Mouse (Mus musculus) thymus, adult 18-20 months (tissue): ENCODE results near the gene Atf3.
"Not testable (repeated sequence)": the region's sequence is repeated elsewhere in the genome, so short reads cannot be mapped to it uniquely, and the experiment has no call there.

Source experiments
- DNase-seq, 2 experiments: peaks; one replicate each; pipeline ENCODE4 v3.0.0; 2022; ENCODE audit warnings: mixed read lengths in 2 of 2

The Atf3 gene

DNA sequence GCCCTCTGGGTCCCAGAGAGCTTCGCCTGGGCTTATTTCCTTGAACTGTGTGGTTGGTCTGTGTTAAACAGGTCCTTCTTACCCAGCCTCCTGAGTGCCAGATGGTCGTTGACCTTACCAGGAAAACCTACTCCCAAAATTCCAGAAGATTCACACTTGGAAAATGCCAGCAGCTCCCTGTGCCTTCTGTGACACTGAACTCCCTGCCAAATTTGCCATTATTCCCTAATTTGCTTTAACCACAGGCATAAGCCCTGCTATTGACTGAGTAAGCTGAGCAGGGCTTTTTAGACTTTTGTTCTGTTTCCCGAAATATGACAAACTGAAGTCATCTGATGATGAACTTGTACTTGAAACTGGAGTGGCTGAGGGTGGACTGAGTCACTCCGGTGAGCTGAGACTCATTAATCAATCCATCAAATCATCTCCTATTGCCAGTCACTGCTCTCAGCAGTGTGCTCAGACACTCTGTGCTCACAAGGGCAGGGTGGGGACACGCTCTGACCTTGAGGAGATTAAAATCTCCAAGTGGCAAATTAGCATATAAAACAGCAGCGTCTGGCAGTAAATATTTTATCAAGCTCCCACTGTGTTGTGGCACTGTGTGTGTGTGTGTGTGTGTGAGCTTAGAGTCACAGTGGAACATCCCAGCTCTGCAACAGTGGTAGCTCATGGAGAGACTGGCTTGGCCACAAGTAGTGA is 28.0 kb downstream of the Atf3 start:
- no peak for DNase-seq

DNA sequence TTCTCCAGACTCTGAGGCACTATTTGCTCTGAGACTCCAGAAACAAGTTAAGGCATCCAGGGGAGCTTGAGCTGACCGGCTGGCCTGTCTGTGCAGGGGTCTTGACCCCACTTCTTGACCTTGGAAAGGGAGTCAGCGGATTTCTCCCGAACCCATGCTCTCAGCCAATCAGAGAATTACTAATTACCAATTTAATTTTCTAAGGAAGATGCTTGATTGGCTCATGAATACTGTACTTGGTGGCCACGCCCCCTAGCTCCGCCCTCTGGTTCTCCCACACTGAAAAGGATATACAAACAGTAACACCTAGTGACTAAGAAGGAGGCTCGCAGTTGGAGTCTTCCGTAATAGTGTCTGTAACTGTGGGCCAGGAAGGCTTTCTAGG is 31.5 kb downstream of the Atf3 start:
- DNase-seq = no peak

DNA sequence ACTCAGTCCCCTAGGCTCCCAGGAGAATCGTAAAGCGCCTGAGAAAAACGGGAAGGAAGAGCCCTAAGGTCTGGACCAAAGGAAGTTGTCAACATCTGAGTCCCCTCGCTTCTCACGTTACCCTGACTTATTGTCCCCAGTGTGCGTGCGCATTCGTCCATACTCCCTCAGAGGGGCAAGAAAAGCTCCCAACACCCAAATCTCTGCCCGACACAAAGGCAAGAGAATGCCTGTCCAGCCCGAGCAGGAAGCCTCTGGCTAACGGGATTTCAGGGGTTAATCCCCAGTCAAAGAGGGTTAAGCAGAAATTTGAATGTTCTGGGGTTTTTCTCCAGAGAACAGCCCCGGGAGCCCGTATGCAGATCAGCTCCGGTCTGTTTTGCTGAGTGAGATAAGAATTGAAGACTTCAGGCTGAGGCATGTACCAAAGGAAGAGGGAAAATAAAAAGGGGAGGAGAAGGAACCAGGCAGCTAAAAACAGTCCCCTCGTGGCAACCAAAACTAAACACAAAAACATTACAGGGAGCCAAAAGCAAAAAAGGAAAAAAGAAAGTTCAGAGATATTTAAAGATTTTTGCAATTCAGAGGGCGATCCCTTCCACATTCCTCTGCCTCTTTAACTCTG is 32.0 kb downstream of the Atf3 start:
- no peak for DNase-seq

DNA sequence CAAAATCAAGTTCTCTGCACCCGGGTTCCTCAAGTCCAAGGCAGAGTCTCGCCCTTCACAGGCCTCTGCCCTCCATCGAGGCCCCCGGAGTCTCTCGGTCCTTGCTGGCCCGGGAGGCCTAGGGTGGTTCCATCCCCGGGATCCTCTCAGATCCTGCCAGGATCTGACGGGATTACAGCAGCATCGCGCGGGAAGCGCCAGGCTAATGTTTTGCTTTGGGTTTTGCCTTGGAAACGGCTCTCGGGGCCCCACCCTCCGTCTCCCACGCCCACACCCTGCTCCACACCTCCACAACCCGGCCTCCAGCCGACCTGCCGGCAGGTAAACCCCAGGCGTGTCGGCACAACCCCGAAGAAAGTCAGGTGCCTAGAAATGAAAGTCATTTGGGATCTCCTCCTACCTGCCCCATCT is 33.0 kb downstream of the Atf3 start:
- DNase-seq = no peak

DNA sequence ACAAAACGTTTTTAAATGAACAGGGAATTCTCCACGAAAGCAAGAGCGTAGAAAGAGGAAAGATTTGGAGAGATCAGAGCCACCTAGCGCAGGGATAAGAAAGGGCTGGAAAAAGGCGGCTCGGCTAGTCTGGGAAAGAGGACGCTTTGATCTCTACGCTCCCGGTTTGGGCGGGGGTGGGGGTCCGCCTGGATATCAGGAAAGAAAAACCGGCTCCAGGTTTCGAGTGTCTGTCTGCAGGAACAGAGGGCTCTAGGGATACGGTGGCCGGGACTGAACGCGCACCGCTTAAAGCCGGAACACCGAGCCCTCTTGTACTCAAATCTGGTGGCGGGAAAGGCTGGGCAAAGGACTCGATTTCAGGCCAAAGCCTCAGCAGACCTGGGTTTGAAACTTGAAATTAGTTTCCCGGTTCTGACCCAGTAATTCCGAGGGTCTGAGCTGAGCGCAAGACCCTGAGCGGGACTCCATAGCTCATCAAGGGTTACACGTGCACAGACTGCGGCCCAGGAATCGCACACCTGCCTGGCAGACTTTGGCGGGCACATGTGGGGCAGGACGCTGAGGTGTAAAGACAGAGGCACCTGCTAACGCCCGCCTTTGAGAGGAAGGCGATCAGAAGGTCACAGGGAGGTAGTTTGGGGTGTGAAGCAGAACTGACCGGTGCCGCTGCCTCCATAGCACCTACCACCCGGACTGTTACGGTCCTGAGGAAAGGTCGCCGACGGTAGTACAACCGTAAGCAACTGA is 33.6 kb downstream of the Atf3 start:
- DNase-seq = no peak

DNA sequence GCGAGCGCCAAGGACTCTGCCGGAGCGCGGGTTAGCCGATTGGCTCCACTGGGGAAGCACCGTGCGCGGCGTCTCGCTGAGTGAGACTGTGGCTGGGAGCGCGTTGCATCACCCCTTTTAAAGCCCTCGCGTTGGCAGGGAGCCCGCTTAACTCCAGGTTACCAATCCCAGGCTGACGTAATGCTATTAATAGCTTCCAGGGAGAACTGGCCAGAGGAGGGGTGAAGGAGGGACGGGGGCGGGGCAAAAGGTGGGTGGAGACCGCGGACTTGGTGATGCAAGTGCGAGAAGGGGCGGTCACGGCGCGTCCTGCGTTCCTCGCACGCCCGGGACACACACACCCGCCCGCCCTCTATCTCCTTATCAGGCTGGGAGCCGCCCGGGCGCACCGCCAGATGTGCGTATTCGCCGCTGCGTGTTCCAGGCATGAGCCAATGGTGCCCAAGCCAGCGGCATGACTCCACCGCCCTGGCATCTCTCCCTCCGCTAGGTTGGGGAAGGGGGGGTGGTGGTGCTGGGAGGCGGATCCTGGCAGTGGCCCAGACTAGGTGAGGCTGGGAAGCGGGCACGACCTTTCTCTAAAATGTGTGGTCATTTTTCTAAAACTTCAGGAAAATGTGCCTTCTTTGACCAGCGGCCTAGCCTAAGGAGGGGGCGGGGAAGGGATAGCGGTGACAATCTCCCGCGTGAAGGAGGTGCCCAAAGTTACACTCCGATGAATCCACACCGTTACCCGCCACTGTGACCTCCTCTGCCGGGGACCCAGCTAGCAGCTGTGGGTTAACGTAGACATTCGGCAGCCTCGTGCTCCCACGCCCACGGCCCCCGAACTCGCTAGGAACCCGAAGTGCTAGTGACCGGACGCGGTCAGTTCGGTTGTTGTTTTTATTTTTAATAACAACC is 34.4 kb downstream of the Atf3 start:
- peak; percentile 51 to 60 for DNase-seq

DNA sequence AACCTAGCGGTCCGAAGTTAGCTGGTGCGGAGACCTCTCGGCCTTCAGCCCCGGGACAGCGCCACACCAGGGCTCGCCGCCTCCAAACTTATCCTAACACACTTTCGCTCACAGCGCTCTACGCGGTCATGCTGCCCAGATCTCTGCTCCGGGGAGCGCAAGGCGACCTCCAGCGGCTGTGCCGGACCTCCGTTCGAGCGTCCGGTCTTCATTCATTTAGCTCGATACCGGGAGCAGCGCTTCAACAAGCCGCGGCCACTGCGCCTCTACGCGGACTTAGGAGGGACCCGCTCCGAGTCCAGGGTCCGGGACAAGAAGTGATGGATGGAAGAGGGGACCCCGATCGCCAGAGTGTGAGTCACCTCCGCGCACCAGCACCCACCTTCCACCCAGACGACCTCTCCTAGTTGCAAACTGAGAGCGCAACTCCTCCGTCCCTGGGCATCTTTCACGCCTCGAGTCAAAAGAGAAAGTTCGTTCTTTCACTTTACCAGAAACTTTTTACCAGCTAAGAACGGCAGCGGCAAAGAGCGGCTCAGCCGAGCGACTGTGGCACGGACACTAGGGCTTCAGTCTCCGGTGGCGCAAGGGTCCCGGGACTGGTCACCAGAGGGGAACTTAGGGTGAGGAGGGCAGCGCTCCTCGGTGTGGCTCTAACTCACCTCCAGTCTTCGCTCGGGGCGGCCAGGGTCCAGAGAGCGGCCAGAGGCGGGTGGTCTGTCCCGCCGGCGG is 35.2 kb downstream of the Atf3 start:
- no peak for DNase-seq

DNA sequence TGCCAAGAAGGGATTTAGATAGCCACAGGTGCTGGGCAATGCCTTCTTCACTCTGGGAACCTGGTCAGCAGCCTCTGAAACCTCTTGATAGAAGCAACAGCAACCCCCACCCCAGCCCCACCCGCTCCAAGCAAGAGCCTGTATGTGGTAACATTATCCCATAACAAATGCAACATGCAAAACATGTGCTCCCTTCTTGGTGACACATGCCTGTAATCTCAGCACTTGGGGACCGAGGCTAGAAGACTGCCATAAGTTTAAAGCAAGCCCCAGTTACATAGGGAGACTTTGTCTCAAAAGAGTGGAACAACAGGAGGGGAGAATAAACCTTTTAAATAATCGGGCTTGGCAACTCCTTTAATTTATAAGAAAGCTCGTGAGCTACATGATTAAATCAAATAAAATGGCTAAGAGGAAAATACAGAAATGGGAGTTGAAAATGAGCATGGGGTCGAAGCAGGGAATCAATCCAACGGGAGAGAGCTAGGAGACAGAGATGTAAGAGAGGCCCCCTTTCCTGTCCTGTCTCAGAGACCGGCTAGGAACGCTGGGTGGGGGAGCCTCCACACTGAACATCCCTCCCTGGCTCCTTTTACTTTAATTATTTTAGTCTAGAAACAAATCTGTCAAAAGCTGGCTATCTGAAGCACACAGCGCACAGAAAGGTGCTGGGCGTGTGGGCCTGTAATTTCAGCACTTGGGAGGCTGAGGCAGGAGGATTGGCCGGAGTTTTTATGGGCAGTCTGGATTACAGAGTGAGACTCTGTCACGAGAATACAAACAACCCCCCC is 36.2 kb downstream of the Atf3 start:
- DNase-seq = no peak

DNA sequence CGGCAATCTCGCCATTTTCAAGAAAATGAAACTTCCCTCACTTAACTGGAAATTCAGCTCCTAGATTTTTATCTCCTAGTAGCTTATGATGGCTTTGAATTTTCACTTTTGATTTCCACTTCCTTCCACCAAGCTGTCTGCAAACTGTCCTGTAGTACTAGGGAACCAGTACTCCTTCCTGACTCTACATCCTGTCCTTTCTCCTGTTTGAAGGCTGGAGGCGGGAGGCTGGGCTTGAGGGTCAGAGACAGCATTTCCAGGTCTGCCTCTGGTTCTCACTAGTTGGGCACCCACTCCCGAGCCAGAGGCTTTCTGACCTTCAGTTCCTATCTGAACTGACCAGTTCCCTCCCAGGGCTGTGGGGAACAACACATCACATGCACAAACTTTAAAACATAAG is 37.4 kb downstream of the Atf3 start:
- DNase-seq = no peak

DNA sequence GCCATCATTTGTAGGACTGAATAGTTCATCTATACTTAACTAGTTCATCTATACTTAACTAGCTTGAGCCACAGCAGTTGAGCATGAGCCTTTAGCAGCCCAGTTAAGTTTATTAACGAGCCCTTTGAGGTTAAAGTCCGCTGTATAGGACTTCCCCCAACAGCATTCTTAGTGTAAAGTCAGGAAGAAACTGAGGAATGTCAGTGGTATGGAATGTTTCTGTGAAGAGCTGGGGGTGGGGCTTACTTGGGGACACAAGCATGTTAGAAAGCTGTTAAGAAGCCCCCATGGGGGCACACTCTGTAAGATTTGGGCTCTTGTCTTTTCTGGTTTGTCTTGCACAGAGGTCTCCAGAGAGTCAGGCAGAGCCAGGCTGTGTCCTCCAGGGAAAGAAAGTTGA is 38.0 kb downstream of the Atf3 start:
- DNase-seq = no peak

DNA sequence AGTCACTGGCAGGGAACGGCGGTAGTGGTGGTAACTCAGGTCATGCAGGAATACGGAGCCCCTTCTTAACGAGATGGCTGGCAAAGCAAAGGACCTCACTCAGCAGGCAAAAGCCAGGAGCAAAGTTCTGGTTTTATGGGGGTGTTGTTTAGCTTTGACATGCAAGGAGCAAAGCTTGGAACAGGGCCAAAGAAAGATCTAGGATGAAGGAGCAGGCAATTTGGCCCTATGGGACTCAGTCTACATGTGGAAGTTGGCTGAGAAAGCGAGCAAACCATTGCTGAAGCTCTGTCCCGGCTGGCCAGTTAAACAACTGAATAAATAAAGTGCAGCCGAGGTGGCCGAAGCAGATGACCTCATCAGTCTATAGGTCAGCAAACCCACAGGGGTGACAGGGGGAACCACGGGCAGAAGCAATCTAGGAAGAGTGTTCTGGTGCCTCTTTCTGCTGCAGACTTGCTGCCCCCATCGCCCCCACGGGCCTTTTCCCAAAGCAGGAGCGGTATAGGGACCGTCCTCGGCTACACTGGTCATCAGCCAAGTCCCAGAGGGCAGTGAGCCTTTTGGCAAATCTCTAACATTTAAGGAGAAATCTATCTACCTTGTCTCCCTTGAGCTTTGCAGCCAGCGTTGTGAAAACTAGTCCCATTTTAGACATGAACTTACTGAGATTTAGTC is 39.2 kb downstream of the Atf3 start:
- DNase-seq = no peak

DNA sequence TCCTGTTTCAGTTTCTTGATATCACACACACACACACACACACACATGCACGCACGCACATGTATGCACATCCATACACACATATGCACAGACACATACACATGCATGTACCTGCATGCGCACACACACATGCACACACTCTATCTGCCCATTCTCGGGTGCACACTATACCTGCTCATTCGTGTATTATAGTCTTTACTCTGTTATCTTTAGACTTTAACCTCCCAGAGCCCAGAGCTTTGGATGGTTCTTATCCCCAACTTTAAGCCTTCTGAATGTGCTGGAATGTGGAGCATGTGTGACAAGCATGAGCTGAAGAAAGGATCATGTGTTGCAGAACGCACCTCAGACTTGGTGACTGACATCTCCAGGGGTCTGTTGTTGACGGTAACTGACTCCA is 41.0 kb downstream of the Atf3 start:
- no peak for DNase-seq

DNA sequence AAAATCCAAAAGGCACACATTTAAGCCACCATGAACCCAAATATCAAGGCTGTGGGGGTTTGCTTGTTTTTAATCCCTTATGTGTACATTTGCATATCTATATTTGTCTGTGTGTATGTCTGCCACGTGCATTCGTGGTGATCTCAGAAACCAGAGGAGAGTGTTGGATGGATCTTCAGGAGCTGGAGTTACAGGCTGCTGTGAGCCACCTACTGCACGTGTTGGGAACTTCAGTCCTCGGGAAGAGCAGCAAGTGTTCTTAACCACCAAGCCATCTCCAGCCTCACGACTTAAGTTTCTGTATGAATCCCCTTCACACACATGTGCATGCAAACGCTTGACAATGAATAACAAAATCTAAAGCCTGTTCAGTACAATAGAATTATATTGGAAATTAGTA is 45.4 kb downstream of the Atf3 start:
- DNase-seq = no peak

DNA sequence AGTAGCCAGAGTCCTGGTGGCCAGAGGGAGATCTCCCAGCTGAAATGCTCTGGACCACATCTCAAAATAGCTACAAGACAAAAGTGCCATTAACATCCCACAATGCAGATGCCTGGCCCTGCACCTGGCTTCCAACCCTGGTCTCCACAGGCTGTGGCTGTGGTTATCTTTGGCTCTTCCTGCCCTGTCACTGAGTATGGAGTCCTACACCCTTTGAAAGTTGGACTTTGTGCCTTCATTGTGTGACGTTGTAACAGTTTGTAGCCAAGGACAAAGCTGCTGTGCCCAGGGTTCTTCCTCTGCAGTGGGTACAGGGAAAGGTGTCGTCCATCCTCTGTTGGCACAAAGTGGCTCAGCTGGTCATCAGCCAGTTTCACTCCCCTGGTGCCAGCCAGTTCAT is 47.4 kb downstream of the Atf3 start:
- no peak for DNase-seq

DNA sequence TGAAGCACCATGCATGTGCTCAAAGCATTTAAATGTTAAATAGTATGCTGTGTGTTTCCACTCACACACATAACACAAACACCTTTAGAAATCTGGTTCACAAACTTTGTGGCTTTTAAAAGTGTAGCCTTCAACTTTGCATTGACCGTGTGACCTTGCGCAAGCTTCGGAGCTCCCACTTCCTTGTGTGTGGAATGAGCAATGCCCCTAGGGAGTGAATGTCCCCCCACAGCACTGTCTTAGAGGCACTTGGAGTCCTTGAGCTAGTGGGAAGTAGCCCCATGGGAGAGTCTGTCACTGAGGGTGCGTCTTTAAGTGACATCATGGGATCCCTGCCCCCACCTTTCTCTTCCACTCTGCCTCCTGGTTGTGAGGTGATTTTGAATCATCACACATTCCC is 51.6 kb downstream of the Atf3 start:
- DNase-seq = no peak

DNA sequence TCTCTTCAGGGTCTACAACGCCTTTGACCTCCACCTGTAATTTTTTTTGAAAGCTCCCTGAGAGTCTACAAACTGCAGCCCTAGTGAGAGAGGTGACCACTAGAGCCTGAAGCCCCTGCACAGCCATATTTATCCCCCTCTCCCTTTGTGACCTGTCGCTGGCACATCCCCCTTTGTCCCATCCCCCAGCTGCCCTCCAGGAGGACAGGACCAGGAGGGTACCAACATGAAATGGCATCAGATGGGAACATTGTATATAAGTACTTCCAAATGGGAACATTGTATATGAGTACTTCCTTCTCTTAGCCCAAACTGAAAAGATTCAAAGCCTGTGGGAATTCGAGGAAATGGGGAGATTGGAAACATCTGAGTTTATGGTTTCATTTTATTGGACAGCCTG is 53.1 kb downstream of the Atf3 start, which contains the start of gene Fam71a:
Gene Fam71a (minus strand): TSS at position 101 of the 400 bp plus-strand sequence.
- DNase-seq = no peak

DNA sequence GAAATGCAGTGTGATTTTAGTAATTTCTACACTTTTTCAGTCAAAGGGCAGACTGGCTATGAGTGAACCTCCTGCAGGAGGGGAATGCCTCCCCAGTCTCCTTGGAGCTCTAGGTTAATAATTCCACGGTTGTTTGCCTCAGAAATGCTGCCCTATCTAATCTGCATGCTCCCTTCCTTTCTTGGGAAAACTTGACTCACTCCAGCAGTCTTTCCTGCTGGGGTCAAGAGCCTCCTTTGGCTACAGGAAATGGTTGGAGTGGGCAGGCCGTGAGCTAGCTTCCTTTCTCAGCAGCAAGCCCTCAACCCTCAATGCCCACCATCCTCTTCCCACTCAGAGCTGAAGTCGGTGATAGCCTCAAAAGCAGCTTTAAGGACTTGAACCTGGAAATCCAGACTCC is 63.5 kb downstream of the Atf3 start:
- no peak for DNase-seq

DNA sequence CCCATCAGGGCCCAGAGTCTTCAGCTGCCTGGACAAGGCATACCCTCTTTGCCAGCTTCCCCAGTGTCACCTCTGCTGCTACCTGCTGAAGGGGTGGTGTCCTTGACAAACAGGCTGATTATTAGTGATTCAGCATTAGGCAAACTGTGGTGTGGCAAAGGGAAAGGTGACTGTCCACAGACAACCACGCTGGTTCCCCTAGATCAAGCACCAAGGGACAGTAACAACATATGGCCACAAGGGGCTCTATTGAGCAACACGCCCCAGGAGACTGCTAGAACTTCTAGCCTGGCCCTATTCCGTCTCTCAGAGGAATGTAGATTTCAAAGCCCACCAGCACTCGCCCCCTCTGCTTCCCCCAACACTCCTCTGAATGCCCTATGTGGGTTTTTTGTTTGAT is 64.8 kb downstream of the Atf3 start:
- no peak for DNase-seq

DNA sequence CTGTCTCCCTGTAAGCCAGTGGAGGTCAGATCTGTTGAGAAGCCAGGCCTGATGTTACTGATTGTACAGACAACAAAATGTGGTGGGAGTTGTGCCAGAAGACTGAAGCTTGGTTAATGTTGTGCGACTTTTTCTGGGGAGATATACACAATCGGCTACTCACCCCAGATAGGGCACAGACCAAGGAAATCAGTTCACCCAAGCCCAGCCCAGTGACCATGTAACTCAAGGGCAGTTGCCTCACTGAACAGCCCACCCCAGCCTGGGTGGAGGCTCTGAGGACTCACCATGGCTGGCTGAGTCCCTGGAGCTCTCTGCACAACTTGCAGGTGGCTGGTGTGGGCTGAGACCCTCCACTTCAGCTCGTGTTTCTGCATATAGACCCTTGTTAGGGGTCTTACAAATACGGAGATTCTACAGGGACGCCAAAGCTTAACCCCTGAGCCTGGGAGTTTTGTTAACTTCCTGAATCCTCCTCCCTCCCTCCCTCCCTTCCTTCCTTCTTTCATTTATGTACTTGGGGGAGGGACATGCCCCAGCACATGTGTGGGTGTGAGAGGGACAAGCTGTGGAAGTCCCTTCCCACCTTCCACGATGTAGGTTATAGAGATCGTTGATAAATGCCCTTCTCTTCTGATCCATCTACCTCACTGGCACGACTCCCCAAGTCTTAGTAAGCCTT is 66.8 kb downstream of the Atf3 start:
- no peak for DNase-seq

DNA sequence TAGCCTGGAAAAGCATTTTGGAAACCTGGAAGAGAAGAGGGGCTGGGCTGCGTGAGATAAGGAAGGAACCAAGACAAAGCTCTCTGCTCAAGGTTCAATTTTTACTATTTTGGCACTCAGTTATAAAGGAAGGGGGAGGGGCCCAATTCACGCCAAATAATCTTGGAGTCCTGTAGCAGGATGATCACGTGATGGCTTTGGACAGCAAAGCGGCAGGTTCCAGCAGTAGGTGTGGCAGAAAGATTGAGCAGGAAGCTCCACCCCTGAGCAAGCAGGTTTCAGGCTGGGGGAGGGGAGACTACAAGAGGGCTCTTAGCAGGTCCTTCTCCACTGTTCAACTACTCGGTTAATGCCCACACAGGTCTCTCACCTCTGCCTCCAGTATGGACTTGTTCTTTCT is 68.3 kb downstream of the Atf3 start:
- DNase-seq = not testable (repeated sequence)
